Mouse (Mus musculus) stomach, embryonic 16.5 days (tissue): ENCODE results near the gene Tmem247. TPM values are rescaled to one million over a fixed set of nuclear protein-coding genes. Genes with fewer than 3 reads are reported as not detected.

Source experiments
- ATAC-seq: fragments of 200-750 bp; cut with Nextera tagmentation; 2 replicates; pipeline ENCODE4 v1.8.0; 2017; ENCODE audit warnings: moderate number of reproducible peaks, moderate TSS enrichment; ENCODE audit not compliant: insufficient read depth, low FRiP score
- H3K27ac ChIP-seq: fragments of 300-500 bp; sonication (generic); 2 replicates; pipeline ENCODE4 v1.5.1; 2014; ENCODE audit warnings: low read length
- H3K27me3 ChIP-seq: fragments of 300-500 bp; sonication (generic); 2 replicates; pipeline ENCODE4 v1.6.1; 2014; ENCODE audit warnings: low read length, control low read depth, mixed read lengths; ENCODE audit not compliant: control insufficient read depth, insufficient read depth
- H3K36me3 ChIP-seq: fragments of 300-500 bp; sonication (generic); 2 replicates; pipeline ENCODE4 v1.6.1; 2014; ENCODE audit warnings: low read length; ENCODE audit not compliant: control insufficient read depth, insufficient read depth
- H3K4me1 ChIP-seq: fragments of 300-500 bp; sonication (generic); 2 replicates; pipeline ENCODE4 v1.6.1; 2014; ENCODE audit warnings: low read length, control low read depth, mixed read lengths; ENCODE audit not compliant: control insufficient read depth, insufficient read depth
- H3K4me2 ChIP-seq: fragments of 300-500 bp; sonication (generic); 2 replicates; pipeline ENCODE4 v1.6.1; 2014; ENCODE audit warnings: low read depth, low read length, mixed read lengths
- H3K4me3 ChIP-seq: fragments of 300-500 bp; sonication (generic); replicated peaks from 2 replicates; pipeline ENCODE4 v1.5.1; 2014; ENCODE audit warnings: mild to moderate bottlenecking, low read length
- H3K9ac ChIP-seq: fragments of 300-500 bp; sonication (generic); 2 replicates; pipeline ENCODE4 v1.6.1; 2014; ENCODE audit warnings: low read length
- H3K9me3 ChIP-seq: fragments of 300-500 bp; sonication (generic); replicated peaks from 2 replicates; pipeline ENCODE4 v1.6.1; 2016; ENCODE audit warnings: low read length, control low read depth; ENCODE audit not compliant: control insufficient read depth
- WGBS: fragments of 180-500 bp; shearing (Covaris S2); extraction: QIAGEN DNeasy Blood & Tissue Kit; methylation state at CpG from one replicate; pipeline ENCODE4 v1.1.7; 2014; 5-methylcytosine and 5-hydroxymethylcytosine counted together
- polyA plus RNA-seq: library from polyadenylated mRNA; unstranded; fragments of >200 nt; fragmentation: Nextera tagmentation; extraction: Ambion mirVana; gene quantifications from 2 replicates; pipeline ENCODE4 v1.2.1, GENCODE M21; 2015

Gene Tmem247
- polyA plus RNA-seq, 1 experiment from 2014 or later: not detected

- 61% methylated on average over 8 of the region's 8 CpGs for WGBS
- Histone ChIP-seq H3K36me3 (no peaks in the 10 kb centered on the region), H3K27ac (no peak overlapping the region), H3K4me2 (no peak overlapping the region), H3K9ac (no peak overlapping the region), H3K9me3 (no peaks in the 10 kb centered on the region), H3K4me1 (peaks cover 8% of the 10 kb centered on the region; the same call in 1 of the 2 replicates), H3K4me3 (no peak overlapping the region), H3K27me3 (no peaks in the 10 kb centered on the region)
- ATAC-seq: no peak
Observed at GRCm38 (mm10) chr17:86908316-86908715, 8.8 kb upstream of the Tmem247 start.

DNA sequence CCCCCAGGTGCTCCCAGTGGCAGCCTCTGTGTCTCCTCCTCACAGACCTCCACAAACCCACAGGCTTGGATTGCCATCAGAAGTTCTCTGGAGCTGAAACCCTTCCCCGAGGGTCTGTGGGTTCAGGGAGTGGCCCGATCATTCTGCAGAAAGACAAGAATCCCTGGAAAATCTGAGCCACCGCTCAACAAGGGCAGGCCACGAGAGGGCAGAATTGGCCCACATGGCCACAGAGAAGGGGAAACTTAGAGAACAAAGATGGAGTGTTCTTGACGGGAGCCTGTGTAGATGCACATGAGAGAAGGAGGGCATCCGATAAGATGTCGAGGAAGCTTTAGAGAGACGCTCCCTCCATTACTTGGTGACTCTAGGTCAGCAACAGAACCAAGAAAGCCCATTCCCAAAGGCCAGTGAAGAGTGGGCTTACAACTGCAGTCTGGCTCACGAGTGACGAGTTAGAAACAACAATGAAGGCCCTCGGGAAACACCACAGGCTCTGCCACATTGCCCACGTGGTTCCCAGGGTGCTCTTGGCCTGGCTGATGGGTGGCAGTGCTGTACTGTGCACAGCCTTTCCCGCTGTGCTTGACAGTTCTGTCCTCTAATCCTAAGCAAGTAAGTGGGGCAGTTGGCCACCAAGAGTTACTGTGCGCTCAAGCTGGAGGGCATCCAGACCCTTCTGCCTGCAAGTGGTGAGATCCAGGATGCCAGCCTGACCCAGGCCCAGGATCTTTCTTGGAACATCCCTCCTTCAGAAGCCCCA is 7.2 kb upstream of the Tmem247 start:
- no peak for ATAC-seq
- Histone ChIP-seq H3K27ac (no peak overlapping the region), H3K9me3 (no peaks in the 10 kb centered on the region), H3K9ac (no peak overlapping the region), H3K4me1 (peaks cover 7% of the 10 kb centered on the region; the same call in 1 of the 2 replicates), H3K4me3 (no peak overlapping the region), H3K27me3 (no peaks in the 10 kb centered on the region), H3K4me2 (no peak overlapping the region), H3K36me3 (no peaks in the 10 kb centered on the region)
- WGBS: 69% methylated on average over 14 of the region's 14 CpGs

DNA sequence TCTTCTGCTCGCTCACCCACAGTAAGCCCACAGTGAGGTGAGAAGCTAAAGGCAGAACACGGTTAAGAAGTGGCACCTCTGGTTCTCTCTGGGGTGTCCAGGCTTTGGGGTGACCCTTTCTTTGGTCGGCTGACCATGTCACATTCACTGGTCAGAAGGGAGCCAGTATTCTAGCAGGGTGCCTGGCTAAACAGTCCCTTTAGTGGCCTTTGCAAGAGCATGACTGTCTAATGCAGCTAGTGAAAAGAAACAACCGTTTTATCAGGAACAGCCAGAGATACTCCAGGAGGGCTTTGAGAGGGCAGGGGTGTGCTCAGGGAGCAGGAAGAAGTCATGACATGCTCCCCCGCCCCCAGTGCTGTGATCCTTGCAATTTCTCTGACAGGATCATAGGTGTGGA is 5.9 kb upstream of the Tmem247 start:
- H3K4me2 ChIP-seq: no peak overlapping the region
- ATAC-seq: no peak
- H3K4me3 ChIP-seq: no peak overlapping the region
- no peak overlapping the region for H3K27ac ChIP-seq
- H3K9ac ChIP-seq: no peak overlapping the region
- H3K36me3 ChIP-seq: no peaks in the 10 kb centered on the region
- H3K27me3 ChIP-seq: no peaks in the 10 kb centered on the region
- no peaks in the 10 kb centered on the region for H3K9me3 ChIP-seq
- WGBS: 59% methylated on average over 5 of the region's 5 CpGs
- no peaks in the 10 kb centered on the region for H3K4me1 ChIP-seq

DNA sequence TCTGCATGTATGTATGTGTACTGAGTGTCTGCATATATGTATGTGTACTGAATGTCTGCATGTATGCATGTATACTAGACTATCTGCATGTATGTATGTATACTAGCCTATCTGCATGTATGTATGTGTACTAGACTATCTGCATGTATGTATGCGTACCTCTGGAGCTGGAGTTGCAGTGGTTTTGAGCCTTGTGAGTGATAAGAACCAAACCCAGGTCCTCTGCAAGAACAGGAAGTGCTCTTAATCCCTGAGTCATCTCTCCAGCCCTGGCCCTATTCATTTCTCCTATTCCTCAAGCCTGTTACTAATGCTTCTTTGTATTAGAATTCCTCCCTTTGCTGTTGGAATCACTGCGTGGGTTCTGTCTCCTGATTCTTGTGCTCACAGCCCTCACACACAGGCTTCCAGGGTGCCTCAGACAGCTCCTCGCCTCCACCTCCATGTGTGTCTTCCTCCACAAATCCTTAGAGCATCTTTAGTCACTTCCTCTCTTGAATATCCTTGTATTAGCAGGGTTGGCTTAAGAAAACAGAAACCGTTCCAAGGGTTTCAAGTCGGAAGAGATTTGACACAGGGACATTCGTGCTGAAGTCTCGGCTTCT is 4.0 kb upstream of the Tmem247 start:
- ATAC-seq: no peak
- no peaks in the 10 kb centered on the region for H3K36me3 ChIP-seq
- no peak overlapping the region for H3K4me2 ChIP-seq
- no peak overlapping the region for H3K4me3 ChIP-seq
- no peaks in the 10 kb centered on the region for H3K27me3 ChIP-seq
- no peaks in the 10 kb centered on the region for H3K4me1 ChIP-seq
- no peak overlapping the region for H3K27ac ChIP-seq
- H3K9ac ChIP-seq: no peak overlapping the region
- 75% methylated on average over 7 of the region's 7 CpGs for WGBS
- no peaks in the 10 kb centered on the region for H3K9me3 ChIP-seq

GRCm38 (mm10) chr17:86915540-86915939 is 1.6 kb upstream of the Tmem247 start:
- H3K9ac ChIP-seq: no peak overlapping the region
- H3K9me3 ChIP-seq: no peaks in the 10 kb centered on the region
- WGBS: 73% methylated on average over 4 of the region's 4 CpGs
- no peak for ATAC-seq
- no peaks in the 10 kb centered on the region for H3K36me3 ChIP-seq
- no peak overlapping the region for H3K4me3 ChIP-seq
- no peak overlapping the region for H3K4me2 ChIP-seq
- no peak overlapping the region for H3K27ac ChIP-seq
- H3K27me3 ChIP-seq: no peaks in the 10 kb centered on the region
- no peaks in the 10 kb centered on the region for H3K4me1 ChIP-seq

GRCm38 (mm10) chr17:86918786-86919185 is 1.6 kb downstream of the Tmem247 start:
- no peak for ATAC-seq
- Histone ChIP-seq H3K4me3 (no peak overlapping the region), H3K4me1 (no peaks in the 10 kb centered on the region), H3K4me2 (no peak overlapping the region), H3K9ac (no peak overlapping the region), H3K36me3 (no peaks in the 10 kb centered on the region), H3K9me3 (no peaks in the 10 kb centered on the region), H3K27ac (no peak overlapping the region), H3K27me3 (no peaks in the 10 kb centered on the region)
- 68% methylated on average over 6 of the region's 6 CpGs for WGBS

DNA sequence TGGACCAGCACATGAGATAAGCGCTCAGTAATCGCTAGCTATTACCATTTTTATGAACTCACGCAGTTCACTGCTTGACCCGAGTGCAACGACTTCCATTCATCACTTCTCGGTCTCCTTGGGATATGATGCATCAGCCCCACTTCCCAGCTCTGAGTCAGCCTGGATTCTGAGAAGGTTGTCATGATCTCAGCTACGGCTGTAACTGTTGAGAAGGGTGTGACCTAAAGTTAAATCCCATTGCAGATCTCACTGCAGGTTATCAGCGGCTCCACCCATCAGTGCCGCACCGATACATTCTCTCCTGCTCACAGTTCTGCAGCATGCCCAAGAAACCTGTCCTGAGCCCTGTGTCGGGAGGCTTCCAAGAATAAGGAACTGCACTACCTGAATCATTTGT is 2.6 kb downstream of the Tmem247 start:
- Histone ChIP-seq H3K36me3 (no peaks in the 10 kb centered on the region), H3K9me3 (no peaks in the 10 kb centered on the region), H3K27ac (no peak overlapping the region), H3K9ac (no peak overlapping the region), H3K4me2 (no peak overlapping the region), H3K4me1 (no peaks in the 10 kb centered on the region), H3K27me3 (no peaks in the 10 kb centered on the region), H3K4me3 (no peak overlapping the region)
- no peak for ATAC-seq
- 62% methylated on average over 11 of the region's 11 CpGs for WGBS

DNA sequence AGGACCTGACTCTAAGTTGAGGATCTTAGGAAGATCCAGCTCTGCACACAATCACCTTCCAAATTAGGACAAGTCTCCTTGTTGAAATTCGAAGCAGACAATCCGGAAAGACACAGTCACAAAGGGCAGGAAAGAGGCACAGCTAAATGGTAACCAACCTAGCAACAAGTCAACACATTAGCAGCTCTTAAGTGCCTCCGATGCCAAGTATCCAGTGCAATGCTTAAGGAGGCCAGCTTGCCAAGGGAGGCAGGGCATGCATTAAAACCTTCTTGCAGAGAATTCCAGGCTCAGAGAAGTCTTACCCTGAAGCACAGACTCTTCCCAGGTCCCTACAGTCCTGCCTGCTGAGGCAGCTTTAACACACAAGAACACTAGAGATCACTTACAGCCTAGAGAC is 7.5 kb downstream of the Tmem247 start:
- H3K9ac ChIP-seq: no peak overlapping the region
- no peak overlapping the region for H3K27ac ChIP-seq
- no peaks in the 10 kb centered on the region for H3K27me3 ChIP-seq
- H3K36me3 ChIP-seq: no peaks in the 10 kb centered on the region
- H3K9me3 ChIP-seq: 0 out of 2 replicates have a peak, but pooled peaks cover 7% of the 10 kb centered on the region
- H3K4me1 ChIP-seq: no peaks in the 10 kb centered on the region
- no peak overlapping the region for H3K4me3 ChIP-seq
- no peak overlapping the region for H3K4me2 ChIP-seq
- 74% methylated on average over 3 of the region's 3 CpGs for WGBS
- no peak for ATAC-seq

GRCm38 (mm10) chr17:86926836-86927235 is 9.7 kb downstream of the Tmem247 start:
- no peak overlapping the region for H3K4me3 ChIP-seq
- no peaks in the 10 kb centered on the region for H3K27me3 ChIP-seq
- no peak overlapping the region for H3K4me2 ChIP-seq
- 84% methylated on average over 3 of the region's 3 CpGs for WGBS
- H3K4me1 ChIP-seq: no peaks in the 10 kb centered on the region
- no peak for ATAC-seq
- H3K9ac ChIP-seq: no peak overlapping the region
- H3K36me3 ChIP-seq: no peaks in the 10 kb centered on the region
- no peak overlapping the region for H3K27ac ChIP-seq
- 0 out of 2 replicates have a peak, but pooled peaks cover 7% of the 10 kb centered on the region for H3K9me3 ChIP-seq
